Mouse (Mus musculus): Measurements from ENCODE around the gene Sncb.
"Not testable (repeated sequence)": the region's sequence is repeated elsewhere in the genome, so short reads cannot be mapped to it uniquely, and the experiment has no call there.

Sncb gene

GRCm38 (mm10) chr13:54766192-54766768 is at the start of gene Sncb:
Gene Sncb (minus strand): TSS chr13:54766595.
- peak; percentile 83 for DNase-seq (ENCODE audit: low spot score)

GRCm38 (mm10) chr13:54813381-54813780 is 47.0 kb upstream of the Sncb start:
- DNase-seq (ENCODE audit: low spot score) = no peak

GRCm38 (mm10) chr13:54811476-54811875 is 45.1 kb upstream of the Sncb start:
- DNase-seq (ENCODE audit: low spot score) = no peak

- no peak for DNase-seq (ENCODE audit: low spot score)
Observed at GRCm38 (mm10) chr13:54808067-54808466, 41.7 kb upstream of the Sncb start.

- DNase-seq (ENCODE audit: low spot score) = no peak
Observed at GRCm38 (mm10) chr13:54806434-54806976, 40.1 kb upstream of the Sncb start.

- peak; percentile 56 for DNase-seq (ENCODE audit: low spot score)
Observed at GRCm38 (mm10) chr13:54805134-54805838, 38.9 kb upstream of the Sncb start.

- peak; percentile 59 for DNase-seq (ENCODE audit: low spot score)
Observed at GRCm38 (mm10) chr13:54803010-54803409, 36.6 kb upstream of the Sncb start.

- DNase-seq (ENCODE audit: low spot score) = no peak
Observed at GRCm38 (mm10) chr13:54800206-54800605, 33.8 kb upstream of the Sncb start.

- DNase-seq (ENCODE audit: low spot score) = peak; percentile 81
Observed at GRCm38 (mm10) chr13:54799701-54800100, 33.3 kb upstream of the Sncb start.

GRCm38 (mm10) chr13:54798740-54799139 is 32.3 kb upstream of the Sncb start:
- no peak for DNase-seq (ENCODE audit: low spot score)

- DNase-seq (ENCODE audit: low spot score) = peak; percentile 49
Observed at GRCm38 (mm10) chr13:54797861-54798643, 31.7 kb upstream of the Sncb start.

GRCm38 (mm10) chr13:54797356-54797755 is 31.0 kb upstream of the Sncb start:
- DNase-seq (ENCODE audit: low spot score) = no peak

GRCm38 (mm10) chr13:54794843-54795242 is 28.4 kb upstream of the Sncb start:
- DNase-seq (ENCODE audit: low spot score) = no peak

- peak; percentile 50 for DNase-seq (ENCODE audit: low spot score)
Observed at GRCm38 (mm10) chr13:54794002-54794577, 27.7 kb upstream of the Sncb start.

- peak; percentile 77 for DNase-seq (ENCODE audit: low spot score)
Observed at GRCm38 (mm10) chr13:54792259-54793230, 26.1 kb upstream of the Sncb start.

GRCm38 (mm10) chr13:54789561-54790397 is 23.4 kb upstream of the Sncb start:
- peak; percentile 83 for DNase-seq (ENCODE audit: low spot score)

GRCm38 (mm10) chr13:54788740-54789560 is 22.6 kb upstream of the Sncb start, which contains the start of gene Tspan17:
Gene Tspan17 (plus strand): TSS chr13:54789377.
- peak; percentile 99 for DNase-seq (ENCODE audit: low spot score)

- not testable (repeated sequence) for DNase-seq (ENCODE audit: low spot score)
Observed at GRCm38 (mm10) chr13:54787591-54787990, 21.2 kb upstream of the Sncb start.

GRCm38 (mm10) chr13:54783698-54784097 is 17.3 kb upstream of the Sncb start, which contains the start of gene Eif4e1b:
Gene Eif4e1b (plus strand): TSS chr13:54783998.
- DNase-seq (ENCODE audit: low spot score) = no peak

Measured in testis, postnatal 10 days (tissue).